Mouse (Mus musculus) layer of hippocampus, adult 9-10 months (tissue): ENCODE results near the gene Tsks.

ENCODE experiments used
- DNase-seq: peaks from one replicate; pipeline ENCODE4 v3.0.0; 2022; ENCODE audit warnings: low spot score

Gene Tsks

DNA sequence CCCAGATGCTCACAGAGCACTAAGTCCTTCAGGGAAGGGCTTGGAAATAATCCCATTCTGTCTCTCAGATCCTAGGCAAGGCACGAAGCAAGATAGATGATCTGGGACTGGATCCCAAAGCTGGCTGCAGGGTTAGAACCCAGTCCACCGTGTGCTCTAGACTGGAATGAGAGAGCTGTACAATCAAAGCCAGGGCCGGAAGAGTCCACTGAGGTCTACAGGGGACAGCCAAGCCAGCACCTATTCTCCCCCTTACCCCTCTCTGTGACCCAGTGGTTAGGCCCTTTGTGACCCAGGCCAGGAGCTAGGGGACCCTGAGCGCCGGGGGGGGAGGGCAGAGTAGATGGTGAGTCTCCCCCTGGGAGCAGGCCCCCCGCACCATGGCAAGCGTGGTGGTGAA, at the start of gene Tsks:
Gene Tsks, plus strand, starts transcription at position 301 of the 400 bp plus-strand sequence.
- no peak for DNase-seq

DNA sequence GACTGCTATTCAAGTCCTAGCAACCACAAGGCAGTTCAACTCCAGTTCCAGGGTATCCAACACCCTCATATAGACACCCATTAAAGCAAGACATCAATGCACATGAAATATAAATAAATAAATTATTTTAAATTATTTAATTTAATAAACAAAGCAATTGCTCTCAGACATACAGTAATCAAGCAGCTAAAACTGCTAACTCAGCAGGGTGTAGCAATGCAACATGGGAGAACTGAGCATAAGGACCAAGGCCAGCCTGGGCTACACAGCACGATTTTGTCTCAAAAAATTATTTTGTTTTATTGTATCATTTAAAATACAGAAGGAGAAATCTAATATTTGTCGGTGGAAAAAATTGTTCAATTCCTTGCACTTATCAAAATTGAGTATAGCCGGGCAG, 48.8 kb upstream of the Tsks start:
- no peak for DNase-seq

DNA sequence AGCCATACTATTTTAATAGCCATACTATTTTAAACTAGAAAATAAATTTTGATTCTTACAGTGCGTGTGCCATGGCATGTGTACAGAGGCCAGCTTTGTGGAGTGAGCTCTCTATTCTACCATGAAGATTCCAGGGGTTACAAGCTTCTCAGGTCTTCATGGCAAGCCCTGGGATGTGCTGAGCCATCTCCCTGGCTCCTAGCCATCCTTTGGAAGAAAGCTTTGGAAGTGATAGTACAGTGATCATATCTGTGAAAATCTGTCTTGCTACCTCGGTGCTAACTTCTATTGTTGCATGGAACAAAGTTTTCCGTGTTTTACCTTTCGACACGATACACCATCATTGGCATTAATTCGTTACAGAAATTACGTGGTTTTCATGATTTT, 47.8 kb upstream of the Tsks start:
- no peak for DNase-seq

DNA sequence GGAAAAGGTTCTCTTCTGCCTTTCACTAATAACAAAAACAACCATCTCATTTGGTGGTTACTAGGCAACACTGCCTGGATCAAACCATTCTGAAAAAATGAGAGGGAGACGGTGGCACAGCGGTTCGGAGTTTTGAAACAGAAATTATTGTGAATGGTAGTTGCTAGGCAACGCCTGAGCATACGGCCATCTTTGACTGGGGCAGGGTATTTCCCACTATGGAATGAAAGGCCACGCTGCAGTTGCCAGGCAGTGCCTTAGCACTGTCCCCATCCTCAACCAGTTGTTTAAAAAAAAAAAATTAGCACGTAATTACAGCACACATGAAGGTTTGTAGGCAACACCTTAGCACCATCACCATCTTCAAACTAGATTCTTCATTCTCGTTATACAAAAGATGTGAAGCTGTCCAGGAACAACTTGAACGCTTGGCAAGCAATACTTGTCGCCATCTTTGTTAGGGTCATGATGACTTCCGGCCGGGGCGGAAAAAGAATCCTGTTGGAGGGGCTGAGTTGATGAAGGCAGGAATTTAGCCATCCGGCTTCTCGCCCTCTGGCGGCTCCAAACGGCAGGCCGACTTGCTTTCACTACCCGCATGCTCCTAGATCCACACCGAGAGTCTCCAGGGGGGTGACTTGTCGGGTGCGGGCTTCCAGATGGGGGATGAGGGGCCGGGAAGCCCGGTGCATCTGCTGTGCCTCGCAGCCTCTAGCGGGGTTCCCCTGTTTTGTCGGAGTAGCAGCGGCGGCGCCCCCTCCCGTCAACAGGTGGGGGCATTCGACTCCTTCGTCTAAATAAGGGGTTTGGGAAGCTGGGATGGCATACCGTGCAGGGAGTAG, 47.2 kb upstream of the Tsks start, which contains the start of gene Fuz:
Gene Fuz, plus strand, starts transcription at position 487 of the 842 bp plus-strand sequence.
- DNase-seq: peak; percentile 90

DNA sequence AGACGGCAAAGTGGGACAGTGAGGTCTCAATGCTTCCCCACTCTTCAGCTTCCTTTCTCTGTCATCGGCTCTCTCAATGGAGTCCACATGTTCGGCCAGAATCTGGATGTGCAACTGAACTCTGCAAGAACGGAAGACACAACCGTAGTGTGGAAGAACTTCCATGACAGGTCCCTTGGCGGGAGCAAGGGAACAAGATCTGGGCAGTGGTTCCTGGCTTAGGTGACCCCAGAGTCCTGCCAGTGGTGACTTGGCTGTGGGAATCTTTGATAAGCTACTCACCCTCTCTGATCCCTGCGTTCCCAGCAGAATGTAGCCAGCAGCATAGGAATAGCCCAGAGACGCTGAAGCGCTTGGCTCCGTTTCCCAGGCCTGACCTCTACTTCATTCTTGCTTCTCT, 46.5 kb upstream of the Tsks start:
- DNase-seq: no peak

DNA sequence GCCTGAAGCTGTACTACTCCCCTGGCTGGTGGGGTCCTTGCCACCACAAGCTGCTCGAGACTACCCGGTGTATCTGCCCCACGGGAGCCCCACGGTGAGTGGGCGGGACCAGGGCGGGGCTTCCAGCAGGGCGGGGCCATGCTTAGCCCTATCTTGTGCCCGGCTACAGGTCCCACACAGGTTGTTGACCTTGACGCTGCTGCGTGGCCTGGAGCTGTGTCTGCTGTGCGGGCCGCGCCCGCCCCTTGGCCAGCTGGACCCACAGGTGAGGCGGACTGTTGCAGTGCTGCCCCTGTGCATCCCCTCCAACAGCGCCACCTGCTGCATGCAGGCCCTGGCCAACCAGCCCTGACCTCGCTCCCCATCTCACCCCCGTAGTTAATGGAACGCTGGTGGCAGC, 44.4 kb upstream of the Tsks start:
- no peak for DNase-seq

DNA sequence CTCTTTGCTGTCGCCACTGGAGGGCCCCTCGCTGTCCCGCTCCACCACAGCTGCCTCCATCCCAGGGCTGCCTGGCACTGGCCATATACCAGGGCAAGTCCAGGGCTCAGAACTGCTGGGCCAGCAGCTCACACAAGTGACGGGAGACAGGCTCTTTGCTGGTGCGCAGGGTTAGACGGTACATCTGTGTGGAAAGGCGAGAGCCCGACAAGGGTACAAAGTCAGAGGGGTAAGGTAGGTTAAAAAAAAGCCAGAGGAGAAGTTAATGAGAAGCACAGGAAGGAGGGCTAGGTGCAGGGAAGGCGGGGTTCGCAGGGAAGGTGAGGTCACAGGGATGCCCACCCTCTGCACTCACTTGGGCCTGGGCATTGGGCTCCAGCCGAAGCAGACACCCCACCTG, 42.4 kb upstream of the Tsks start:
- DNase-seq: no peak

DNA sequence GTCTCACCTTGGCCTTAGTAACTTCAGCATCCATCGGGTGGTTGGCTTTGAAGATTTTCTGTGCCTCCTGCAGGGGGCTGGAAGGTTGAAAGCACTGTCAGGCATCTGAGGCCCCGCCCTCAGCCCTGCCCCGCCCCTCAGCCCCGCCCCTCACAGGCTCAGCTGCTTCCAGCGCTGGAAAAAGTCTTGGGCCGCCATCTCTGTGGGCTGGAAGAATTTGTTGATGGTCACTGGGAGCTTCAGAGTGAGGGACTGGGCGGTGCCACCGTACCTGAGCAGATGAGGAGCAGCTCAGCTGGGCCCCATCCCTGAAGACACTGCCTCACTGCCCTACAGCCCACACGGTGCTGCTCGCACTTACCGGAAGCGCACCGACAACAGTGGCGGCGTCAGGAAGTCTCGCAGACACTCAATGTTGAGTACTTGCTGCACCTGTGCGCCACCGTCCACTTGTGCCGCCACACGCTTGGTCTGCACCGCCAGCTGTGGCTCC, 41.7 kb upstream of the Tsks start:
- DNase-seq: no peak

DNA sequence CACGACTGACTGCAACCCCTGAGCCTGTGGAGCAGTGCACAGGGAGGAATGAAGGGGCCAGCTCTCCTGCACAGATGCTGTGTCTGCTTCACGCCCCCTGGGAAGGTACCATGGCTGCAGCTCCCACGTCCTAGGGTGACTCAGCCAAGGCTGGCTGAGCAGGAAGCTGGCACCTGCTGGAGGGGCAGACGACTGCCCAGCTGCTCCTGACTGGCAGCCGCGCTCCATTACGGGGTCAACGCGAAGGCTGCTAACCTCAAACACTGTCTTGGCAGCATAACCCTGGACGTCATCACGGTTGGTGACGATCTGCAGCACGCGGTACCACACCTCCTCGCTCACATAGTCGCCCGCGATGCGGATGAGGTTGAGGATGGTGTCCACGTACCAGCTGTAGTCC, 37.6 kb upstream of the Tsks start:
- no peak for DNase-seq

DNA sequence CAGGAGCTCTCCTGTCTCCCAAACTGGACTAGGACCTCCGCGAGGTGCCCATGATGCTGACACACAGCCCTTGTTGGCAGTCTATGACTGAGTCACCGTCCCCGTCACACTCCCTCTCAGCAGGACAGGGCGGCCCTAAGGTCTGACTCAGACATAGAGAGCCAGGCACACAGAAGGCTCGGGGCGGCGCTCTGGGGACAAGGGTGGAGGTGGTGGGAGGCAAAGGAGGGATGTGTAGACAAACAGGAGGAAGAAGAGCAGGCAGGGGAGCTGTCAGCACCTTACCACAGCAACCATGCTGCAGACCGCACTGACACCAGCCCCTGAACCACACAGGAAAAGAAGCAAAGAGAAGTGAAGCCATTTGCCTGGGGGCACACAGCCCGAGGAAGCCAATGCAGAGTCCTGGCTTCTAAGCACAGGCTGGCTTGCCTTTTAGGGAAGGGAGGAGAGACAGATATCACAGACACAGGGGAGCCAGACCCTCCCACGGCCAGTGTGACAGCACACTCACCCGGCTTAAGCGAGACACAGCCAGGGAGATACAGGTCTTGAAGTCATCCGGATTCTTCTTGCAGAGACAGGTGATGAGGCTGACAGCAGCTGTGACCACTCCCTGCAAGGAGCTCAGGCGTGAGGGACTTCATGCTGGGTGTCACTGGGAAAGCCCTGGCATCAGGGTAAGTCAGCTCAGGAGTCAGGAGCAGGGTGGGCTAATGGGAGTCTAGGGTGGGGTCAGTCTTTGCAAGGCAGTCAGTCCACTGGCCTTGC, 34.1 kb upstream of the Tsks start:
- no peak for DNase-seq

DNA sequence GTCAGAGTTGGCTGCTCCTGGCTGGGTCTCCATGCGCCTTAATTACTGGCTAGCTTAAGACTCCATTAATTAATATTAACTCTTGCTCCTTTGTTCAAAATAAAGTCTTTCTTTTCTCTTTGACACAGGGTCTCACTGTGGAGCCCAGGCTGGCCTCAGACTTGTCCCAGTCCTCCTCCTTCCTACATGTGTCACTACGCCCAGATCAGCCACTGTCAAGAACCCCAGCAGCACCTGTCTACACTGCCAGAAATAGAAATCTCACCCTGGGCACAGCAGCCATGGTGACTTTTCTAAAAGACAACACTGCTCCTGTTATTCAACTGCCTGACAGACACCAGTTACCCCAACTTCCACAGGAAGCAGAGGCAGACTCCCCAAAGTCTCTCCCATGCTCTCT, 28.6 kb upstream of the Tsks start:
- no peak for DNase-seq

DNA sequence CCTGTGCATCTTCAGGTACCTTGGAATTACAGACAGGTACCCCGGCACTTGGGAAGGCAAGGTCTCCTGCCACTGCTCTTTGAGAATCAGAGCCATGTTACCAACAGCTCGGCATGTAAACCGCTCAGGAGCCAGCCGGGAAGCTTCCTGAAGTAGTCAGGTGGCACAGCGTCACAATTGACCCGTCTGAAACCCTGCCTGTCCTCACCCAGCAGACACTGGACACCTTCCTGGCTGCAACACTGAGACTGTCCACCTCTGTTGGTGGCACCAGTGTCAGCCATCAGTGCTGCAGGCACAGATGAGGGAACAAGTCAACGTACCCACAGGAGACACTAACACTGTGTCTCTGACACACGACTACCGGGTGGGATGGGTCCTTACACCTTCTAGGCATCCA, 27.7 kb upstream of the Tsks start:
- no peak for DNase-seq

DNA sequence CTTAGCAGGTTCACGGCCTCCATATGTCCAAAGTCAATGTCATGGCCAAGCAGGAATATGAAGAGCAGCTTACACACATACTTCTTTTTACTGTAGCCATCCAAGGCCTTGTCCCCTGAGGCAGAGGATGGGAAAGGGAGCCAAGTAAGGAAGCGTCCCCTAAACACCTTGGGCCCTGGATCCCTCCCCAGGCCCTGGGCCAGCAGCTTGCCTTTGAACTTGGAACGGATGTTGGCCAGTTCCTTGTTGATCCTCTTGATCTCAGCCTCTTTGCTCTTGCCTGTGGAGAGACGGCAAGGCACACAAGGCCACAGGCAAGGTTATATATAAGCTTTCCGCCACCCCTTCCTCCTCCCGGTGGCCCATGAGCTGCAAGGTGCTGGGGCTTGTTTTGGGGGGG, 26.8 kb upstream of the Tsks start:
- DNase-seq: no peak

DNA sequence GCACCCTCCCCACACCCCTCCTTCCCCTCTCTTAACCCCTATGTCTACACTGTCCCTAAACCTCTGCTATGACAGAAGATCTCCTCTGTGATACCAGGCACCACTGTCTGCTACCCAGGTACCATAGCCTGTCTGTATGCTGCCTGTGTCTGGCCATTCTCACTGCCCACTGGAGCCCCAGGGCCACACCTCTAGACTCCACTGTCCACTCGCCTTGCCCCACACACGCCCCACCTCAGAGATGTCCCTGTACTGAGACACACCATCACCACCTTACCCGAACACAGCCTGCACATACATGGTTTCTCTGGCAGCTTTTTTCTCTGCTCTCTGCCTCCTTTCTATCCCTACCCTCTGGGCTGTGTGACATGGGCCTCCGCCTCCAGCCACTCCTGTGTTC, 26.1 kb upstream of the Tsks start:
- DNase-seq: no peak

DNA sequence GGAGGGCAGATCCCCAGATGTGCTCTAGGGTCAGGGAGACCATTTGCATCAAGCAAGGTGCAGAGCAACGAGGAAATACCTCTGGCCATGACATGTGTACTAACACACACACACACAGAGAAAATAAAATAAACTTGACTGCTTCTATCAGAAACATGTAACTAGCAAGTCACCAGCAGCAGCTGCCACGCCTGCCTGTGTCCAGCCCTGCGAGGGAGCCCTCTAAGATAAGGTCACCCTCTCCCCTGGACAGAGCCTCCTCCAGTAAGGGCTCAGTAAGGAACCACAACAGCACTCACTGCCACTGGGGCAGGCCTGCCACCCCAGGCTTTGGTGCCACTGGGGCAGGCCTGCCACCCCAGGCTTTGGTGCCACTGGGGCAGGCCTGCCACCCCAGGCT, 24.8 kb upstream of the Tsks start:
- DNase-seq: no peak

DNA sequence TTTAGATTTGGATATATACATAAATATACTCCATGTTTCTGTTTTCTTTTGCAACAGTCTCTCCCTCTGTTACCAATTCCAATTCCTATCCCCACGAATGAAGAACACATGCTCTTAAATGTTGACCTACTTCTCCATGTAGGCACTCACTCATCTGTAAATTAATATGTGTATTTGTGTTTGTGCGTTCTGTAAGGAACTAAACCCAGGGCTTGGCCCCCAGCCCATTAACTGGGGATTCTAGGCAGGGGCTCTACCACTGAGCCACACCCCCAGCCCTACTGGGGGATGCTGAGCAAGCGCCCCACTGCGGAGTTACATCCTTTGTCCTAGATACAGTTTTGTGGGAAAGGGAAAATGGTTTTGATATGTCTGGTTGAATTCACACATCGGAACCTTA, 23.9 kb upstream of the Tsks start:
- no peak for DNase-seq

DNA sequence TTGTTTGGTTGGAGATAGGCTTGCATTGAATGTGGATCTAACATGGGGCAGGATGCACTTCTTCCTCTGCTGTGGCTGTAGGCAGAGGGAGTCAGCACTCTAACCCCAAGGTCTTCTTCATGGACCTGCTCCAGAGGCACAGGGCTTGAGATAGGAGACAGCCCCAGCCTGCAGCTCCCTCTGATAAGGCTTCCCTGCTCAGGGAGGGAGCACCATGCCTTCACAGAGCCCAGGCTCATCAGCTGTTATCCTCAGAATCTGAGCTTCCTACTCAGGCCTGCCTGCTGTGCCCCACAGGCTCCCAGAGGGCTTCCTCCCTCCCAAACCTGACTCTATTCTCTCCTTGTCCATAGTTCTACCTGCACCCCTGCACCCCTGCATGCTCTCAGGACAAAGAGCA, 20.5 kb upstream of the Tsks start:
- DNase-seq: no peak

DNA sequence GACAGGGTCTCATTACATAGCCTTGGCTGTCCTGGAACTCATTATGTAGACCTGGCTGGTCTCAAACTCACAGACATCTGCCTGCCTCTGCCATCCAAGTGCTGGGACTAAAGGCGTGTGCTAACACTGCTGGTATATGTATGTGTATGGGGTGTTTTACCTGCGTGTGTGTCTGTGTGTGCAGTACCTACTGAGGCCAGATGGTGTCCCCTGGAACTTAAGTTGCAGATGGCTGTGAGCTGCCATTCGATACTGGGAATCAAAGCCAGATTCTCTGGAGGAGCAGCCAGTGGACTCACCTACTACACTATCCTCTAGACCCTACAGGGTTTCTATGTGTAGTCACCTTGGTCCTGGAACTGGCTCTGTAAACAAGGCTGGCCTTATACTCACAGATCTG, 17.5 kb upstream of the Tsks start:
- no peak for DNase-seq

DNA sequence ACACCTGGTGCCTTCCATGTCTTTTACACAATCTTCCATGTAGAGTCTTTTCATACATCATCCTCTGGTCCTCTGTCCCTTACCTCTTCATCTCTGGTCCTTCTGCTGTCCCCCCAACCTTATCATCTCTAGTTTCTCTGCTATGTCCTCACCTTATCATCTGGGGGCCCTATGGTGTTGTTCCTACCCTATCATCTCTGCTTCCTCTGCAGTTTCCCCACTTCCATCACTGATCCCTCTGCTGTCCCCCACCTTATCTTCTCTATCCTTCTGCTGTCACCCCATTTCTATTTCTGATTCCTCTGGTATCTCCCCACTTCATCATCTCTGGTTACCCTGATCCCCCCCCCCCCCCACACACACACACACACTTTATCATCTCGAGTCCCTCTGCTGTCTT, 14.4 kb upstream of the Tsks start:
- no peak for DNase-seq

DNA sequence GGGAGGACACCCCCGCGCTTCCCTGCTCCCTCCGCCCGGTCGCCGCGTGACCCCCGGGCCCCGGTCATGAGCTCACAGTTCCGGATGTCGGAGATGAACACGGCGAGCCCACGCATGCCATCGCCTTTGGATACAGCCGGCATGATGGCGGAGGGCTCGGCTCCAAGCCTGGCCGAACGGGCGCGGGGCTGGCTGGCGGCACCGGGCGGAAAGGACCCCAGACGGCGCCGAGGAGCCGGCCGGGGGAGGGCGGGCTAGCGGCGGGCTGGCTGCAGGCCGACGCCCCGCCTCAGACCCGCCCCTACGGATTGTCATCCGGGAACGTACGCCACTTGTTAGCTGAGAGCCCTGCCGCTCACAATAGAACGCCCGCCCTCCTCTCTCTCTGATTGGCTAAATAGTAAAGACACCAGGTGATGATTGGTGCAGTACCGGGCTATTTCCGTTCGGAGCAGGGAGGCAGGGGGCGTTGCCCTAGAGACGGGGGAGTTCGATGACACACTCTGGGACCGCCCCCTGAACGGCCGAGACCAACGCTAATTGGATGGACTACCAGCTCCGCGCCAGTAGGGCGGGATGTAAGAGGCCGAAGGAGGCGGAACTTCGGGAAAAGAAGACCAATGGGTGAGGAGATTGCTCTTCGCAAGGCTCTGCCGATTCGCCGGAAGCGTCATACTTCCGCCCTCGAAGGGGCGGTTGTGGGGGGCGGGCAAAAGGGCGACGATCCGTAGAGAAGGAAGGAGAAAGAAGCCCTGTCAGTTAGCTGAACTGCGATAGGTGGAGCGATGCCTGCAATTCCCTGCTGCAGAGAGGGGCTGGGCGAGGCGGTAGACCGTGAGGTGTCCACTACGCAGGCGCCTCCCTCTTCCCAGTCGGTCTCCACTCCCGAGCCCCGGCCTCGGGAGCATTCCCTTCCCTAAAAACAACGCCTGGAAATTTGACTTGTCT, 13.5 kb upstream of the Tsks start, which contains the start of gene Ap2a1:
Gene Ap2a1, minus strand, starts transcription at position 293 of the 948 bp plus-strand sequence.
- peak; percentile 99 for DNase-seq

DNA sequence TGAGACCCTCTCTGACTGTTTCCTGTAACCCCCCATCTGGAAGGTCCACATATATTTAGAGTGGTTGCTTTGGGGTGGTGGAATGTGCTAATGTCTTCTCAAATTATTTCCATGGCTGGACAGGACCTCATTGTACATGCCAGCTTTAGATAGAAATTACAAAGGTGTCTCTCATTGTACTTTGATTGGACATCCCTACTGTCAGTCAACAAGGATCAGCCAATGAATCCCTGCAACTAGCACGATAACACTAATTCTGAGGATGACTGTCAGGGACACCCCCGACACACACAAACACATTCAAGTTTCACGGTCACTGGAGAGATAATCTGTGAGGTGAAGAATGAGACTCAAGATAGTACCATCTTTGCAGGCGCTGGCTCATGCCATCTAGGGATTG, 4.3 kb upstream of the Tsks start:
- no peak for DNase-seq

DNA sequence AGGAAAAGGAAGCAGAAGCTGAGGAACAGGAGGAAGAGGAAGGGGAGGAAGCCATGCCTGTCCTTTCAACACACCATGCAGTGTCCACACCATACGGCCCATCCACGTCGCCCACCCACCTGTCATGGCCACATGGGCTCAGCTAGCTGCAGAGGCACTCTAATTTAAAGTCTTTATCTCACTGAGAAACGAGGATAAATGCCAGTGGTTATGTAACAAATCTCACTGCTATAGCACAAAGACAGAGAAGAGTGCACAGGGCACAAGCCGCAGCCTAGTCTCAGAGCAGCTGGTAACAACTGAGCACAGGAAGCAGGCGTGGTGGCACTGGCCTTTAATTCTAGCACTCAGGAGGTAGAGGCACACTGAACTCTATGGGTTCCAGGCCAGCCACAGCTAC, 6.9 kb downstream of the Tsks start:
- DNase-seq: no peak
